Mouse (Mus musculus): ENCODE data around the gene Tmem132b. TPM values are rescaled to one million over a fixed set of nuclear protein-coding genes. Genes with fewer than 3 reads are reported as not detected.
A peak's percentile ranks its signal among the peaks of the same experiment; 100 is the strongest.

Tmem132b gene
- polyA plus RNA-seq, 1 experiment from 2014 or later: 2.1 TPM

DNA sequence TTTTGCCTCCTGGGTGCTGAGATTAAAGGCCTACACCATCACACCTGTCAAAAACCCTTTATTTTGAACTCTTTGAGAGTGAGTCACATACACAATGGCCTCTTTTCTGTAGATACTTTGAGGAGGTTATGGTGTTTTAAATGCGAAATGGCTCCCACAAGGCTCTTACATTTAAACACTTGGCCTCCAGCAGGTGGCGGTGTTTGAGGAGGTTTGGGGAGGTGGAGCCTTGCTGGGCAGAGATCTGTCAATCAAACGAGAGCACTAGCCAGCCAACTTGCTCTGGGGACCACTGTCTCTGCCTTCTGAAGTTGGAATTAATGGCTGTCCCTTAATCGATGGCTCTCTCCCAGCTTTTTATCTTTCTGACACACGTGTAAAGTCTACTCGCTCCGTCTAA lies 214.2 kb downstream of the Tmem132b start:
- Histone ChIP-seq H3K9ac (no peak overlapping the region), H3K4me3 (no peak overlapping the region), H3K4me1 (no peaks in the 10 kb centered on the region), H3K36me3 (ENCODE audit: poor library complexity, severe bottlenecking) (no peaks in the 10 kb centered on the region), H3K4me2 (no peak overlapping the region), H3K9me3 (replicated peaks) (no peaks in the 10 kb centered on the region; the same call in 1 of the 2 replicates), H3K27me3 (no peaks in the 10 kb centered on the region), H3K27ac (no peak overlapping the region)
- WGBS: 64% methylated on average over 7 of the region's 7 CpGs
- no peak for ATAC-seq

- 68% methylated on average over 5 of the region's 5 CpGs for WGBS
- Histone ChIP-seq H3K4me1 (no peaks in the 10 kb centered on the region), H3K9me3 (replicated peaks) (no peaks in the 10 kb centered on the region; the same call in 1 of the 2 replicates), H3K27me3 (no peaks in the 10 kb centered on the region), H3K36me3 (ENCODE audit: poor library complexity, severe bottlenecking) (no peaks in the 10 kb centered on the region), H3K27ac (no peak overlapping the region), H3K9ac (no peak overlapping the region), H3K4me3 (no peak overlapping the region), H3K4me2 (no peak overlapping the region)
- no peak for ATAC-seq
Observed at GRCm38 (mm10) chr5:125751481-125751880, 219.9 kb downstream of the Tmem132b start.

- Histone ChIP-seq H3K4me2 (no peak overlapping the region), H3K27me3 (no peaks in the 10 kb centered on the region), H3K27ac (no peak overlapping the region), H3K36me3 (ENCODE audit: poor library complexity, severe bottlenecking) (no peaks in the 10 kb centered on the region), H3K9me3 (replicated peaks) (no peaks in the 10 kb centered on the region; the same call in 1 of the 2 replicates), H3K4me1 (no peaks in the 10 kb centered on the region), H3K9ac (no peak overlapping the region), H3K4me3 (no peak overlapping the region)
- WGBS: 86% methylated on average over 5 of the region's 5 CpGs
- no peak for ATAC-seq
Observed at GRCm38 (mm10) chr5:125752546-125752945, 221.0 kb downstream of the Tmem132b start.

DNA sequence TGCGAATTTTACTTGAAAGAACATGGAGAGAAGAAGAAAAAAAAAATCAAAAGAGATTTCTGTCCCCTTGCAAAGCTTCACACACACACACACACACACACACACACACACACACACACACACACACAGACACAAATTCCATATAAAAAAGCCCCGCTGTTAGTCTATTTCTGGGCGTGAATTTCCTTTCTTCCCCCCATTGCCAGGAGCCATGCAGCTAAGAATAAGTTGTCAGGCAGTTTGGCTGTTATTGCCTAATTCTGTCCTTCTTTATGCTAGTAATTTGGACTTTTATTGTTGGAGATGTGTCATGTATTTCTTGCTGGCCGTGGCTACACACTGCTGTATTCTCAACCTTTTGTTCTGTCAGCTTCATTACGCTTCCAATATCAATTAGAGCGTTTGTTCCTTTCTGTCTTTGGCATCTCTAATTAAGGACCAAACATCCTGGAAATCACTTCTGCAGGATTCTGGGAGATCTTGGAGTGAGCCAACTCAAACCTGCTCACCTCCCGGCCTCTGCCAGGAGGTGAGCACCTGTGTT lies 225.5 kb downstream of the Tmem132b start:
- ATAC-seq: no peak
- no peaks in the 10 kb centered on the region for H3K36me3 ChIP-seq (ENCODE audit: poor library complexity, severe bottlenecking)
- H3K27ac ChIP-seq: no peak overlapping the region
- no peaks in the 10 kb centered on the region for H3K27me3 ChIP-seq
- H3K9me3 ChIP-seq (replicated peaks): no peaks in the 10 kb centered on the region
- no peak overlapping the region for H3K9ac ChIP-seq
- no peaks in the 10 kb centered on the region for H3K4me1 ChIP-seq
- H3K4me3 ChIP-seq: no peak overlapping the region
- H3K4me2 ChIP-seq: no peak overlapping the region
- WGBS: 62% methylated on average over 7 of the region's 7 CpGs

- H3K36me3 ChIP-seq (ENCODE audit: poor library complexity, severe bottlenecking): no peaks in the 10 kb centered on the region
- ATAC-seq: no peak
- no peaks in the 10 kb centered on the region for H3K9me3 ChIP-seq (replicated peaks)
- H3K4me3 ChIP-seq: no peak overlapping the region
- no peaks in the 10 kb centered on the region for H3K4me1 ChIP-seq
- no peak overlapping the region for H3K9ac ChIP-seq
- H3K27ac ChIP-seq: no peak overlapping the region
- no peaks in the 10 kb centered on the region for H3K27me3 ChIP-seq
- no peak overlapping the region for H3K4me2 ChIP-seq
- 88% methylated on average over 1 of the region's 1 CpGs for WGBS
Observed at GRCm38 (mm10) chr5:125758506-125758905, 226.9 kb downstream of the Tmem132b start.

DNA sequence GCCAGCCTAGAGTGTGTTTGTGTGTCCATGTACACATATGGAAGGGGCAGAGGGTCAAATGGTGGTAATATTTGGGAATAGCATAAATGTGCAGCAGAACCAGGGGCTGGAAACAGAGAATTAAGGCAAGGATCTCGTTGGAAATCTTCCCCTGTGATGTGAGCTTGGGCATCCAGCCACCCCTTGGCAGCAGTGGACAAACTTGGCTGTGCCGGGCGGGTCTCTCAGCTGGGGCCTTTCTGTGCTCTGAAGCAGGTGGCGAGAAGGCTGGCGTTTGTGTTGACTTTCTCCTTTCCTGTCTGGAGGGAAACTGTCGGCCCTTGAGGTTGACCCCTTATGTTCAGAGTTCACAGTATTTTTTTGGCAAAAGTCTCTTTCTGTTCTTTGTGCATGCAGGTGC lies 235.4 kb downstream of the Tmem132b start:
- Histone ChIP-seq H3K4me2 (no peak overlapping the region), H3K27me3 (no peaks in the 10 kb centered on the region), H3K9me3 (replicated peaks) (no peaks in the 10 kb centered on the region; the same call in 1 of the 2 replicates), H3K27ac (no peak overlapping the region), H3K9ac (no peak overlapping the region), H3K4me3 (no peak overlapping the region), H3K36me3 (ENCODE audit: poor library complexity, severe bottlenecking) (no peaks in the 10 kb centered on the region), H3K4me1 (0 out of 2 replicates have a peak, but pooled peaks cover 8% of the 10 kb centered on the region)
- 66% methylated on average over 6 of the region's 6 CpGs for WGBS
- ATAC-seq: no peak

- H3K27me3 ChIP-seq: no peaks in the 10 kb centered on the region
- no peak overlapping the region for H3K9ac ChIP-seq
- no peak overlapping the region for H3K4me3 ChIP-seq
- WGBS: 84% methylated on average over 1 of the region's 1 CpGs
- H3K36me3 ChIP-seq (ENCODE audit: poor library complexity, severe bottlenecking): no peaks in the 10 kb centered on the region
- no peak overlapping the region for H3K4me2 ChIP-seq
- H3K4me1 ChIP-seq: 0 out of 2 replicates have a peak, but pooled peaks cover 8% of the 10 kb centered on the region
- ATAC-seq: no peak
- no peak overlapping the region for H3K27ac ChIP-seq
- H3K9me3 ChIP-seq (replicated peaks): no peaks in the 10 kb centered on the region; the same call in 1 of the 2 replicates
Observed at GRCm38 (mm10) chr5:125767950-125768349, 236.4 kb downstream of the Tmem132b start.

GRCm38 (mm10) chr5:125772238-125772637 lies 240.7 kb downstream of the Tmem132b start:
- no peaks in the 10 kb centered on the region for H3K27me3 ChIP-seq
- no peak overlapping the region for H3K9ac ChIP-seq
- no peak overlapping the region for H3K4me3 ChIP-seq
- no peak overlapping the region for H3K4me2 ChIP-seq
- 95% methylated on average over 4 of the region's 4 CpGs for WGBS
- no peak for ATAC-seq
- peaks cover 2% of the 10 kb centered on the region; the same call in 1 of the 2 replicates for H3K9me3 ChIP-seq (replicated peaks)
- no peak overlapping the region for H3K27ac ChIP-seq
- 0 out of 2 replicates have a peak, but pooled peaks cover 1% of the 10 kb centered on the region for H3K4me1 ChIP-seq
- no peaks in the 10 kb centered on the region for H3K36me3 ChIP-seq (ENCODE audit: poor library complexity, severe bottlenecking)

DNA sequence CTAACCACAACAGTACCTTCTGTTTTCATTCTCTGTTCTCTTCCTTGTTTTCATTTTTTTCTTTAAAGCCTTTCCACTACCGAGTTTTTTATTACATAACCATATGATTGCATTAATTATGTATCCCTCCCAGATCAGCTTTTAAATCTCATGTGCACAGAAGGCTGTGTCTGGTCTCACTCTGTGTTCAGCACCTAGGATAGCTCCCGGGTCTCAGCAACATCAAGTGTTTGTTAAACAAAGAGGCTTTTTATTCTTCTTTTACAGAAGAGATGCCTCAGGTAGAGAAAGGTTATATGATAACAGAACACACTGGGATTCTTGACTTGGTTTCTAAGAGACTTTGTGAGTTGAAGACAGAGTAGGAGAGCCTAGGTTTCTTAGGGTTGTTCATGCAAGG lies 241.2 kb downstream of the Tmem132b start:
- Histone ChIP-seq H3K27ac (no peak overlapping the region), H3K9ac (no peak overlapping the region), H3K4me2 (no peak overlapping the region), H3K4me3 (no peak overlapping the region), H3K4me1 (no peaks in the 10 kb centered on the region), H3K9me3 (replicated peaks) (peaks cover 2% of the 10 kb centered on the region; the same call in 1 of the 2 replicates), H3K27me3 (no peaks in the 10 kb centered on the region), H3K36me3 (ENCODE audit: poor library complexity, severe bottlenecking) (no peaks in the 10 kb centered on the region)
- 51% methylated on average over 2 of the region's 2 CpGs for WGBS
- no peak for ATAC-seq

DNA sequence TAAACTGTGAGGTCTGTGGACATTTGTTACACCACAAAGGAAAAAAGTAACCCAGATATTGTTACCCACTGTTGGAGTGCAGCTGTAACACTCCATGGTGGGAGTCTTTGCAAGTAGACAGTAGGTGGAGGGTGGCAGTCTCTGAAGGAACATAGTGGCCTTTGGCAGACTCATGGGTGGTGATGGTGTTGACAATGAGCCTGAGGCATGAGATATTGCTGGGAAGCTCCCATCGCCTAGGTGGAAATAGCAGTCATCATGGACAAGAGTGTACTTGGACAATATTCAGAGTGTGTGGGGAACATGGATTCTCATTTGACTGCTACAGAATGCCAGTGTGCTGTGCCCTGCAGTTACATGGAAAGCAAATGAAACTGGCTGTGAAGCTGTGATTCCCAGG lies 248.8 kb downstream of the Tmem132b start:
- no peaks in the 10 kb centered on the region for H3K4me1 ChIP-seq
- peaks cover 4% of the 10 kb centered on the region; the same call in 1 of the 2 replicates for H3K36me3 ChIP-seq (ENCODE audit: poor library complexity, severe bottlenecking)
- no peaks in the 10 kb centered on the region for H3K27me3 ChIP-seq
- no peak overlapping the region for H3K4me2 ChIP-seq
- no peak overlapping the region for H3K9ac ChIP-seq
- WGBS: 95% methylated on average over 1 of the region's 1 CpGs
- H3K4me3 ChIP-seq: no peak overlapping the region
- H3K27ac ChIP-seq: no peak overlapping the region
- H3K9me3 ChIP-seq (replicated peaks): peaks cover 10% of the 10 kb centered on the region; the same call in 1 of the 2 replicates
- no peak for ATAC-seq

DNA sequence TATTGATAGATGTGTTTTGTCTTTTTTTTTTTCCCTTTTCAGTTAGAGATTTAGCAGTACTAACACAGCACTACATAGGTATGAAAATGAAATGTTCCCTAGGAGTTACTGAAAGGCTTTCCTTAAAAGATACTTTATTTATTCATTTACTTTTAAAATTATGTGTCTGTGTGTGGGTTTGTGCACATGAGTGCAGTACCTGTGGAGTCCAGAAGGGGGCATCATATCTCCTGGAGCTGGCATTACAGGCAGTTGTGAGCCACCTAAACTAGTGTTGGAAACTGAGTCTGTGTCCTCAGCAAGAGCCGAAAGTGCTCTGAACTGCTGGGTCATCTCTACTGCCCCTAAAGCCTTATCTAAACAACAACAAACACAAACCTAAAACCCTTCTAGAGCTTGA lies 261.1 kb downstream of the Tmem132b start:
- Histone ChIP-seq H3K36me3 (ENCODE audit: poor library complexity, severe bottlenecking) (peaks cover 5% of the 10 kb centered on the region), H3K9me3 (replicated peaks) (0 out of 2 replicates have a peak, but pooled peaks cover 2% of the 10 kb centered on the region), H3K4me3 (no peak overlapping the region), H3K27me3 (no peaks in the 10 kb centered on the region), H3K4me1 (no peaks in the 10 kb centered on the region), H3K4me2 (no peak overlapping the region), H3K9ac (no peak overlapping the region), H3K27ac (no peak overlapping the region)
- WGBS: 96% methylated on average over 1 of the region's 1 CpGs
- ATAC-seq: no peak

DNA sequence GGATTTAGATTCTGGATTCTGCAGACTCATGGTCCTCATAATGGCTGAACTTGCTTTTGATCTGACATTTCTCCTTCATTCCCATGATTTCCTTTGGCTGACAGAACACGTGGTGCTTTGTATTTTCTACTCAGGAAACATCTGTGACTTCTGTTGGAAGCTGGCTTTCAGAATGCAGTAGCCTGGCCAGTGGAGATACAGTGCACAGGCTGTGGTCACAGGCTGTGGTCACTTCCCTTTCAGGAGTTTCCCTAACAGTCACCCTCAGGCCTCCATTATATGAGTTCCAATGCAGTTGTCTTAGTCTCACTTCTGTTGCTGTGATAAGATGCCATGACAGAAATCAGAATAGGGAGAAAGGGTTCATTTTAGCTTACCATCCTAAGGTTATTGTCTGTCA lies 262.7 kb downstream of the Tmem132b start:
- WGBS: 69% methylated on average over 1 of the region's 1 CpGs
- H3K27ac ChIP-seq: no peak overlapping the region
- H3K9ac ChIP-seq: no peak overlapping the region
- ATAC-seq: no peak
- H3K4me2 ChIP-seq: no peak overlapping the region
- no peak overlapping the region for H3K4me3 ChIP-seq
- no peaks in the 10 kb centered on the region for H3K27me3 ChIP-seq
- 0 out of 2 replicates have a peak, but pooled peaks cover 2% of the 10 kb centered on the region for H3K9me3 ChIP-seq (replicated peaks)
- no peaks in the 10 kb centered on the region for H3K36me3 ChIP-seq (ENCODE audit: poor library complexity, severe bottlenecking)
- H3K4me1 ChIP-seq: peaks cover 2% of the 10 kb centered on the region; the same call in 1 of the 2 replicates

- 14% methylated on average over 5 of the region's 5 CpGs for WGBS
- H3K4me2 ChIP-seq: peak overlapping the region; percentile 45
- ATAC-seq: no peak
Observed at GRCm38 (mm10) chr5:125799622-125800021, 268.0 kb downstream of the Tmem132b start.

More at GRCm38 (mm10) chr5:125799622-125800021, 268.0 kb downstream of the Tmem132b start:
- Histone ChIP-seq H3K27me3 (no peaks in the 10 kb centered on the region), H3K4me1 (peaks cover 25% of the 10 kb centered on the region), H3K4me3 (no peak overlapping the region), H3K36me3 (ENCODE audit: poor library complexity, severe bottlenecking) (no peaks in the 10 kb centered on the region), H3K27ac (no peak overlapping the region), H3K9me3 (replicated peaks) (no peaks in the 10 kb centered on the region), H3K9ac (no peak overlapping the region)
